Mouse (Mus musculus) retina, postnatal 7 days (tissue): ENCODE results near the gene Dbp.

Experiments
- DNase-seq: peaks from one replicate; pipeline ENCODE4 v3.0.0-alpha.2; 2012; ENCODE audit warnings: low read depth, low spot score

The Dbp gene

GRCm38 (mm10) chr7:45693921-45694591 lies 10.8 kb upstream of the Dbp start, which contains the start of gene Sec1:
TSS of gene Sec1 (minus strand) at chr7:45694402.
- no peak for DNase-seq

DNA sequence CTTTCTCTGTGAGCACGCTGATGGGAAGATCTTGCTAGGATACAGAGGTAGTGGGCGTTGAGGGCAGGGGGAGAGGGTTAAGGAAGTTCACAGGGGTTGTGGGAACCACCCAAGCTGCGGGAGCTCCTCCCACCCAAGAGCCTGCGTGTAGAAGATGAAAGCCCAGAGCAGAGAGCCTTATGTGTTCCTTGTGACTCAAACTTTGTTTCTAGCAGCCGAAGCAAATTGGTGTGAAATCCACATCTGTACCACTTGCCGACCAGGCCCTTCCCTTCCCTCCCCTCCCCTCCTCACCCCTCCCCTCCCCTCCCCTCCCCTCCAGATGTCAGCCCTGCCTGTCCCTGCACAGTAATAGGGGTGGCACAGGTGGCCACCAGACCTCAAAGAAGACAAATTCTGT lies 9.8 kb upstream of the Dbp start:
- DNase-seq, result no peak

DNA sequence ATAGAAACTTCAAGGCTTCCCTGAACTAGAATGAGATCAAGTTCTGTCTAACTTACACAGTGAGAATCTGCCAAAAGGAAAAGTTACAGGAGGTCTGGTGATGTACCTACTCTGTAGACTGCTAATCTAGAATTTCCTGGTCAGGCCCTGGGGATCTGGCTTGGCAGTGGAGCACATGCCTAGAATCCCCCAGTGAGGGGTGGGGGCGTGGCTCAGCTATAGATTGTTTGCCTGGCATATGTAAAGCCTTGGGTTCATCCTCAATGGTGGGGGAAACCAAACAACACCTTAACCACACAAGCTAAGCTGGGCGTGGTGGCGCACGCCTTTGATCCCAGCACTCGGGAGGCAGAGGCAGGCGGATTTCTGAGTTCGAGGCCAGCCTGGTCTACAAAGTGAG lies 7.0 kb upstream of the Dbp start:
- DNase-seq, result no peak

DNA sequence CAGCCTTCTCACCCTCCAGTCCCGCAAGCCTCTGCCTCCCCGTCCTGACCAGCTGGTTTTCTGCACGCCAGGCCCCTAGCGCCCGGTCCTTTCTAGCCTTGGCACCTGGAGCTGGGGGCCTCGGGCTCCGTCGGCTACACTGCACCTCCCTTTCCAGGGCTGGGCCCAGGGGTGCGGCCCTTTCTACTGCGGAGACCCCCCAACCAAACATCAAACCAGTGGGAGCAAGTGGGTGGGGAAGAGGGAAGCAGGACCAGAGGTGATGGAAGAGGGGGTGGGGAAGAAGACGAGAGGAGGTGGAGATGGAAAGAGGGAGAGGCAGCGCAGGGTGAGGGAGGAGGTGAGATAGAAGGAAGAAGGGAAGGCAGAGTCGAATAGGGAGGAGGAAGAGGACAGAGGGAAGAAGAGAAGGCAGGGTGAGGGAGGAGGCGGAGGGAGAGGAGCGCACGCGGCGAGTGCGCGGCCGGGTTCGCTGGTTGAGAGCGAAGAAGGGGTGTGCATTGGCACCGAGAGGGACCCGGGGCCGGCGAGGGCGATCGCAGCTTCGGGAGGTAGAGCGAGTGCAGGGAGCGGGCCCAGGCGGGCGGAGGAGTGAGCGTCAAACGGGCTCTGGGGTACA lies 5.3 kb upstream of the Dbp start, which contains the start of gene Car11:
Gene Car11 (plus strand): TSS at position 321 of the 619 bp plus-strand sequence.
- no peak for DNase-seq

GRCm38 (mm10) chr7:45700301-45701015 lies 4.4 kb upstream of the Dbp start:
- peak; percentile 57 for DNase-seq

DNA sequence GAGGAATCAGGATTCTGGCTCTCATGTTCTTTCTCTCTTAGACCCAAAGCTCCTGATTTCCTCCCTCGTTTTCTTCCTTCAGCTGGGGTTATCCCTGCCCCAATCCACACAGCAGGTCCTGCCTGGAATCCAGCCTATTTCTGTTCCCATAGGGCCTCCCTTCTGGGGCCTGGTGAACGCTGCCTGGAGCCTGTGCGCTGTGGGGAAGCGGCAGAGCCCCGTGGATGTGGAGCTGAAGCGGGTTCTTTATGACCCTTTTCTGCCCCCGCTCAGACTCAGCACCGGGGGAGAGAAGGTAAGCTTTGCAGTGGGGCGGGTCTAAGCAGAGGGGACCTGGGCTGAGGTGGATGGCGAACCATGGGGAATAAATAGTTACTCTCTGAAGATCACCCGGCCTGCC lies 3.8 kb upstream of the Dbp start:
- no peak for DNase-seq

- no peak for DNase-seq
Measured at GRCm38 (mm10) chr7:45701607-45702006, 3.3 kb upstream of the Dbp start.

DNA sequence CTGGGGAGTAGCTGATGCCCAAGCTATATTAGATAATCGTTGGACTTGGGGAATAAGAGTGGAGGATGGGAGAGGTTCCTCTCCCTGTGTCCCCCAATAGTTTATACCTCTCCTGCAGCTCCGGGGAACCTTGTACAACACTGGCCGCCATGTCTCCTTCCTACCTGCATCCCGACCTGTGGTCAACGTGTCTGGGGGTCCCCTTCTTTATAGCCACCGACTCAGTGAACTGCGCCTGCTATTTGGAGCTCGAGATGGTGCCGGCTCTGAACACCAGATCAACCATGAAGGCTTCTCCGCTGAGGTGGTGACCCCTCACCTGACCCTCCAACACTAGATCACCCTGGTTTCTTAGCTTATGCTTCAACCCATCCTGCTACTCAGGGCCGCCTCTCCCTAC lies 2.6 kb upstream of the Dbp start:
- no peak for DNase-seq

- DNase-seq, result no peak
Measured at GRCm38 (mm10) chr7:45702809-45703520, 1.9 kb upstream of the Dbp start.

DNA sequence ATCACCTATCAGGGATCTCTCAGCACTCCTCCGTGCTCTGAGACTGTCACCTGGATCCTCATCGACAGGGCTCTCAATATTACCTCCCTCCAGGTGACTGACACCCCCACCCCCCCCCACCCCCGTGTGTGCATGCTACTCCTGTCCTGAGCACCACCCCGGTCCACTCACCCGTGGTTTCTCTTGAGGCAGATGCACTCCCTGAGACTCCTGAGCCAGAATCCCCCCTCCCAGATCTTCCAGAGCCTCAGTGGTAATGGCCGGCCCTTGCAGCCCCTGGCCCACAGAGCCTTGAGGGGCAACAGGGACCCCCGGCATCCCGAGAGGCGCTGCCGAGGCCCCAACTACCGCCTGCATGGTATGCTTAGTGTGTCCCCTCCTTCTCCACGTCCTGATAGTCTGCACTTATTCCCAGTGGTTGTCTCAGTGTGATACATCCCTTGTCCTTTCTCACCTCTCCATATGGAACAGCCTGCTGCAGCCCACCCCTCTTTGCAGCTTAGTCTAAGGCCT lies 1.3 kb upstream of the Dbp start:
- no peak for DNase-seq

GRCm38 (mm10) chr7:45704046-45704559 lies 785 bp upstream of the Dbp start:
- DNase-seq, result peak; percentile 86

DNA sequence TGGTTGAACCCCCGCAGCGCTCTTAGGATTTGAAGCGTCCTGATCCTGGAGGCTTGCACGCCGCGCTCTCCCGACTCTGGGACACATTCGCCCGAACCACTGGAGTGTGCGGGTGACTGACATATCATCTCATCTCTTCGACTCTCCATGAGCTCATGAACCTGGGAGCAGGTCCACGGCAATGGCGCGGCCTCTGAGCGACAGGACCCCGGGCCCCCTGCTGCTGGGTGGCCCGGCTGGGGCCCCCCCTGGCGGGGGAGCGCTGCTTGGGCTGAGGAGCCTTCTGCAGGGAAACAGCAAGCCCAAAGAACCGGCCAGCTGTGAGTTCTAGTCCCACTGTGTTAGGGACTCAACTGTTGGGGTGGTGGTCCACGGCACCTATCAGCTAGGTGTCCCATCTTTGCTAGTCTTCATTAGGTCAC lies 566 bp downstream of the Dbp start:
- no peak for DNase-seq

- no peak for DNase-seq
Measured at GRCm38 (mm10) chr7:45705873-45706281, 989 bp downstream of the Dbp start.

DNA sequence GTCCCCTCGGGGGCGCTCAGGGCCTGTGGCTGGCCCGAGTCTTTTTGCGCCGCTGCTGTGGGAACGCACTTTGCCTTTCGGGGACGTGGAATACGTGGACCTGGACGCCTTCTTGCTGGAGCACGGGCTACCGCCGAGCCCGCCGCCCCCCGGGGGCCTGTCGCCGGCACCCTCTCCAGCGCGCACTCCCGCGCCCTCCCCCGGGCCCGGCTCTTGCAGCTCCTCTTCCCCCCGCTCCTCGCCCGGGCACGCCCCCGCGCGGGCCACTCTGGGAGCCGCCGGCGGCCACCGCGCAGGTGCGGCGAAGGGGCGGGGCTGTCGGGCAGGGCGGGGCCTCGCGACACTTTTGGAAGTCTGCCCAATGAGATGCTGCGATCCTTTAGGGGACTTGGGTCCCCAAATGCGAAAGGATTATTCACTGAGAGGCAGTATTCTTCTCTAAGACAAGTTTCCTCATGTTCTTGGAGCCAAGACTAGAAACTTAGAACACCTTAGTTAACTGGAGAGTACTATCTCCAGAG lies 1.9 kb downstream of the Dbp start:
- DNase-seq, result peak; percentile 75

DNA sequence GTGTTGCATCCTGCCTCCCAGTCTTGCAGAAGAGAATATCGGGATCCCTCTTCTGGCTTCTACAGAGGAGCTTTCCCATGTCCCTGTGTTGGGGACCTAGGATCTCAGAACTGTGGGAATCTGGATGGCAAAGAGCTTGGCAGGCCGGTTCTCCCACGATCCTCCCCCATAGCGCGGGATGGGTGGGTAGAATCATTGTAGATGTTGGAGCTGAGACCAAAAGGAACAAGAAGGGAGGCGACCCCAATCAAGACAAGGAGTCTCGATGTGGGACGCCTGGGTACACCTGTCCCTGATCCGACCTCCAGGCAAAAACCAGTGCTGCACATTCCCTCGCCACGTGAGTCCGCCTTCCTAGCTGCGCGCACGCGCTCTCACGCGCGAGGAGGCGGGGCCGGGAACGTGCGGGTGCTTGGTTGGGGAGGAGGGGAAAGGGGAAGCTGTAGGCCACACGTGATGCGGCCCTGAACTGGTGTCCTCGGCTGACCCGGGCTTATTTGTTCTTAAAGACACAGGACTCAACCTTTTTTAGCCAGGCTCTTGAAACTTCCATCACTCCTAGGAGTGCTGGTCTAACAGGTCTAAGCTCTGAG lies 2.6 kb downstream of the Dbp start:
- DNase-seq, result peak; percentile 92

DNA sequence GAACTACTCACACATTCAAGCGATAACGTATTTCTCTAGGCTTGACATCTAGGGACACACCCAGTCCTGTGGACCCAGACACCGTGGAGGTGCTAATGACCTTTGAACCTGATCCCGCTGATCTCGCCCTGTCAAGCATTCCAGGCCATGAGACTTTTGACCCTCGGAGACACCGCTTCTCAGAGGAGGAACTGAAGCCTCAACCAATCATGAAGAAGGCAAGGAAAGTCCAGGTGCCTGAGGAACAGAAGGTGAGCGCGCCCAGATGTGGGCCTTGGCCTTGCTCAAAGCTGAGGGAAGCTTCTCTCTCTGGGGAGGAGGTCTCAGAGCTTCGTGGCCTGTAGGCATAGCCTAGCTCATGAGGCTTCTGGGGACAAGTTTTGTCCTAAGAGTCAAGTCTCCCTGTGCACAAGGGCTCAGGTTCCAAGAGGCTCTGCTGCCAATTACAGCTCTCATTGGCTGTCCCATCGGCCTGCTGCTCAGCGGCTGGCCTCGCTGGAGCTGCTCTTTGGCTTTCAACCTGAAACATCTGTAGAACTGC lies 3.4 kb downstream of the Dbp start:
- no peak for DNase-seq

DNA sequence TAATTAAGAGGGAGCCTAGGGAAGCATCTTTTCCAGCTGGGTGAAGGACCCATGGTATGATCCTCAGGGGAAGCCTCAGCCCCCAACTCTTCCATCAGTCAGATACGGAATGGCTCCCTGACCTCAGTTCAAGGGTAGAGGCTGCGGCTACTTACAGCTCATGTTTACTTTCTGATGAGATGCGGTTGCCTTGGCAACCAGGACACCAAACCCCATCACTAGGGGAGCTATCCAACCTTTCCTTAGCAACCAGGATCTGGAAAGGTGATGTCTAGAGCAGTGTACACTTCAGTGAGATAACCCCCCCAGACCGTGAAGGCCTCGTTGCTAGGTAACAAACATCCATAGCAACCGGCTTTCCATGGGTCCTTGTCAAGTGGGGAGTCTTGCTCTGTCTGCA lies 4.1 kb downstream of the Dbp start:
- no peak for DNase-seq

DNA sequence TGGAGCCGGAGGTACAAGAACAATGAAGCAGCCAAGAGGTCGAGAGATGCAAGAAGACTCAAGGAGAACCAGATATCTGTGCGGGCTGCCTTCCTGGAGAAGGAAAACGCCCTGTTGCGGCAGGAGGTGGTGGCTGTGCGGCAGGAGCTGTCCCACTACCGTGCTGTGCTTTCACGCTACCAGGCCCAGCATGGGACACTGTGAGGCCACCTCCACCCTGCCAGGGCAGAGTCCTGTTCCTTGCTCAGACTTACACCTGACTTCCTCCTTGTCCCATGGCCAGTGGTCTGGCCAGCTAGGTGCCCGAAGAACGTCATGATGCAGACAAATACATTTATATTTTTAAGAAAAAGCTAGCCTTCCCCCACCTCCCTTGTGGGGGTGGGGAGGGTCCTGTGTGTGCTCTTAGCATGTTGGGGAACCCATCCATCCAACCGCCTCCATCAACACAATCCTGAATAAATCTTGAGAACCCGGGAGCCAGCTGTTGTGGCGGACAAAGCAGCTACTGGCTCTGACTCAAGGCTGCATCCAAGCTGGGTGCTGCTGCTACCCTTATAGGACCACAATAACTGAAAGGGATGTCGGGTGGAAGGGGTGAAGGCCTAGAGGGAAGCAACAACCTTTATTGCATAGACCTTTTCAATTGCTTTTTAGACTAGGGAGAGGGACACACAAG lies 4.9 kb downstream of the Dbp start:
- DNase-seq, result no peak

GRCm38 (mm10) chr7:45710477-45711191 lies 5.7 kb downstream of the Dbp start:
- DNase-seq, result no peak
